13 mouse cellular contexts compared by ENCODE assay signal in genomic region chr11:20902001-20902400, GRCm38 (mm10).
"Had no signal": no experiment of that assay in that cellular context is flagged by ENCODE, and none has a peak within 500 bp of the region (broad histone marks: within the 10 kb centered on the region; RNA-seq: fewer than 3 reads in every experiment).

No protein-coding gene starts in this region.

- DNase-seq: kidney, postnatal 14 days; lung, adult 2 months; lung, postnatal 36 days; right cerebral cortex, adult 18-20 months; right cerebral cortex, postnatal 25 days; thymus, postnatal 36 days had no signal

- H3K27me3 ChIP-seq: kidney, embryonic 15.5 days had no signal

- H3K9me3 ChIP-seq: kidney, embryonic 15.5 days; limb, embryonic 10.5 days; liver, embryonic 15.5 days had no signal

- ATAC-seq: lung, postnatal 0 days; midbrain, embryonic 16.5 days had no signal

- H3K9ac ChIP-seq: kidney, embryonic 15.5 days; liver, embryonic 15.5 days had no signal

- H3K4me2 ChIP-seq: kidney, embryonic 15.5 days; liver, embryonic 11.5 days; liver, embryonic 15.5 days had no signal

- H3K27ac ChIP-seq: kidney, embryonic 15.5 days; left cerebral cortex, adult 2 months; limb, embryonic 10.5 days; liver, embryonic 15.5 days had no signal

- H3K36me3 ChIP-seq: kidney, embryonic 15.5 days; limb, embryonic 10.5 days; liver, embryonic 15.5 days had no signal

- H3K4me3 ChIP-seq: kidney, embryonic 15.5 days; left cerebral cortex, adult 2 months; limb, embryonic 10.5 days; liver, embryonic 15.5 days had no signal
